In the genomic region with DNA sequence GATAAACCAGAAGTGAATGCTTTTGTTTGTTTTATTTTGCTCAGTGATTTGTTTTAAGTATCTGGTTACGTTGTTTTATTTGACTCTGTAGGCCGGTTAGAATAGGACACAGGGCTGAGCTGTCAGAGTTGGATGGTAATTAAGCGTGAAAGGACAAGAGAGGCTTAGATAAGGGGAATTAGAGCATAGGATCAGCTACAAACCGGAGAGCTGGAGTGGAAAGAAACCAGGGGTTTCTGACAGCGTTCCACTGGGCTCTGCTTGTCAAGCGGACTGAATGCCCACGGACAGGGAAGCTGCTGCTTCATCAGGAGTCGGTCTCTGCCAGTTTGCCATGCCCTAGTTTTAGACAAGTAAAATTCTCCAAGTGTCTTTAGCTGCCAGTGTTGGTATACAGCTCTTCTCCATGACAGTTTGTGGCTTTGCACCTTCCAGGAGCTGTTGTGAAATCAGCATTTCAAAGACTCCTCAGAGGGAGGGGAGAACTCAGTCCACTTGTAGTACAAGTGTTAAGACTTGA, we compare ENCODE assay signal across 15 mouse cellular contexts. TPM values are rescaled to one million over a fixed set of nuclear protein-coding genes. Genes with fewer than 3 reads are reported as not detected.
A peak's percentile ranks its signal among the peaks of the same experiment; 100 is the strongest.
DNase-seq lines count a peak whose midpoint lies in the region; ATAC-seq and TF ChIP-seq lines count a peak whose summit lies in the region.
"Had no signal": no experiment of that assay in that cellular context is flagged by ENCODE, and none has a peak within 500 bp of the region (broad histone marks: within the 10 kb centered on the region; RNA-seq: fewer than 3 reads in every experiment).

No protein-coding gene starts in this region.

- H3K4me3 ChIP-seq in heart, embryonic 13.5 days: no peak overlapping the region
- no peak overlapping the region for H3K4me3 ChIP-seq in forebrain, embryonic 13.5 days
- no peak overlapping the region for H3K4me3 ChIP-seq in midbrain, embryonic 14.5 days (replicated peaks; ENCODE audit: low read depth, low read length)
- H3K4me3 ChIP-seq in kidney, adult 2 months (ENCODE audit: insufficient read depth, low read depth, low read length): no peak overlapping the region
- H3K4me3 ChIP-seq: erythroblast, embryonic 14.5 days had no signal

- peaks cover 4% of the 10 kb centered on the region; the same call in 1 of the 2 replicates for H3K4me1 ChIP-seq in heart, embryonic 13.5 days
- H3K4me1 ChIP-seq in forebrain, embryonic 13.5 days: peaks cover 10% of the 10 kb centered on the region
- peaks cover 9% of the 10 kb centered on the region; the same call in 1 of the 2 replicates for H3K4me1 ChIP-seq in midbrain, embryonic 14.5 days (ENCODE audit: control insufficient read depth, insufficient read depth, low read length)
- H3K4me1 ChIP-seq in kidney, adult 2 months (ENCODE audit: control insufficient read depth, insufficient read depth, low read length): no peaks in the 10 kb centered on the region

- TF ChIP-seq POLR2A in kidney, adult 2 months (IDR thresholded peaks at IDR 0.05; ENCODE audit: low read depth, low read length): no peak

- intact Hi-C loops in heart, postnatal 25 days (cut with DNase I): no loop called here

- DNase-seq in heart, postnatal 25 days (ENCODE audit: low spot score): no peak
- DNase-seq in ZHBTc4 (ENCODE audit: low read depth, low spot score): peak; percentile 14
- DNase-seq in midbrain, embryonic 14.5 days: peak; percentile 65
- DNase-seq in kidney, adult 2 months: no peak
- no peak for DNase-seq in adrenal gland, adult 18-20 months (ENCODE audit: low spot score in 2 of 2)
- DNase-seq in spleen, adult 18-20 months: no peak
- DNase-seq: kidney, adult 9 months; lung, adult 2 months; thymus, postnatal 14 days had no signal

- H3K9me3 ChIP-seq in heart, embryonic 13.5 days: no peaks in the 10 kb centered on the region
- H3K9me3 ChIP-seq in forebrain, embryonic 13.5 days (replicated peaks): no peaks in the 10 kb centered on the region
- H3K9me3 ChIP-seq in midbrain, embryonic 14.5 days (ENCODE audit: control insufficient read depth, low read length): no peaks in the 10 kb centered on the region

- H3K27ac ChIP-seq in heart, embryonic 13.5 days (replicated peaks): no peak overlapping the region
- 0 out of 2 replicates have a peak overlapping the region, but pooled peaks have one; percentile 37 for H3K27ac ChIP-seq in forebrain, embryonic 13.5 days
- peak overlapping the region; percentile 52; the same call in 1 of the 2 replicates for H3K27ac ChIP-seq in midbrain, embryonic 14.5 days (replicated peaks; ENCODE audit: low read depth, low read length)
- no peak overlapping the region for H3K27ac ChIP-seq in kidney, adult 2 months (ENCODE audit: insufficient read depth, low read depth, low read length)

- H3K4me2 ChIP-seq in heart, embryonic 13.5 days: 0 out of 2 replicates have a peak overlapping the region, but pooled peaks have one; percentile 8
- H3K4me2 ChIP-seq in forebrain, embryonic 13.5 days: 0 out of 2 replicates have a peak overlapping the region, but pooled peaks have one; percentile 1
- peak overlapping the region; percentile 18 for H3K4me2 ChIP-seq in midbrain, embryonic 14.5 days (ENCODE audit: low read length)

- H3K36me3 ChIP-seq in heart, embryonic 13.5 days: peaks cover 19% of the 10 kb centered on the region
- peaks cover 20% of the 10 kb centered on the region for H3K36me3 ChIP-seq in forebrain, embryonic 13.5 days (ENCODE audit: poor library complexity, severe bottlenecking)
- peaks cover 16% of the 10 kb centered on the region for H3K36me3 ChIP-seq in midbrain, embryonic 14.5 days (ENCODE audit: control insufficient read depth, insufficient read depth, low read length)
- H3K36me3 ChIP-seq in kidney, adult 2 months (ENCODE audit: control insufficient read depth, insufficient read depth, low read length): no peaks in the 10 kb centered on the region; the same call in 1 of the 2 replicates

- WGBS in heart, embryonic 13.5 days: 23% methylated on average over 8 of the region's 8 CpGs
- 6% methylated on average over 8 of the region's 8 CpGs for WGBS in forebrain, embryonic 13.5 days
- 3% methylated on average over 8 of the region's 8 CpGs for WGBS in midbrain, embryonic 14.5 days
- 57% methylated on average over 8 of the region's 8 CpGs for WGBS in kidney, adult 2 months

- H3K27me3 ChIP-seq in heart, embryonic 13.5 days (replicated peaks): no peaks in the 10 kb centered on the region; the same call in 1 of the 2 replicates
- peaks cover 11% of the 10 kb centered on the region for H3K27me3 ChIP-seq in forebrain, embryonic 13.5 days
- H3K27me3 ChIP-seq in midbrain, embryonic 14.5 days (ENCODE audit: control insufficient read depth, insufficient read depth, low read length): peaks cover 4% of the 10 kb centered on the region; the same call in 1 of the 2 replicates
- no peaks in the 10 kb centered on the region for H3K27me3 ChIP-seq in kidney, adult 2 months (replicated peaks; ENCODE audit: control insufficient read depth, insufficient read depth, low read length)

- H3K9ac ChIP-seq in heart, embryonic 13.5 days: no peak overlapping the region
- H3K9ac ChIP-seq in forebrain, embryonic 13.5 days: no peak overlapping the region
- H3K9ac ChIP-seq in midbrain, embryonic 14.5 days (replicated peaks; ENCODE audit: low read length): no peak overlapping the region

- ATAC-seq in heart, embryonic 13.5 days (ENCODE audit: extremely low read depth, insufficient number of reproducible peaks, low FRiP score, low TSS enrichment): no peak
- ATAC-seq in forebrain, embryonic 13.5 days: no peak
- peak; percentile 48; the same call in 1 of the 2 replicates for ATAC-seq in midbrain, embryonic 14.5 days (ENCODE audit: low FRiP score, low TSS enrichment)

- no peak for TF ChIP-seq CTCF in kidney, adult 2 months (conservative IDR thresholded peaks at IDR 0.05; ENCODE audit: insufficient read depth, insufficient read length, low read depth, low read length)

RNA-seq across cellular contexts. Expression of a gene that starts 24.9 kb away (rescaled TPM):
- 33.4 and 36.2 TPM in 2 replicates for polyA plus RNA-seq in heart, embryonic 13.5 days (2015; fragmentation: Nextera tagmentation; extraction: Ambion mirVana)
- total RNA-seq in heart, postnatal 25 days (2021): 10 to 100 TPM; 10.5 to 13.0 TPM
- 32.6 and 39.5 TPM in 2 replicates for polyA plus RNA-seq in forebrain, embryonic 13.5 days (2015; fragmentation: Nextera tagmentation; extraction: Ambion mirVana)
- 38.2 and 45.7 TPM in 2 replicates for polyA plus RNA-seq in midbrain, embryonic 14.5 days (2014; fragmentation: Nextera tagmentation; extraction: Ambion mirVana)
- 4.2 and 7.1 TPM in 2 replicates for polyA plus RNA-seq in kidney, adult 2 months (2012; rRNA removed)
- total RNA-seq in adrenal gland, adult 18-20 months (2021): 10 to 100 TPM; 17.3 to 20.3 TPM

RNA-seq across cellular contexts. Expression of a gene that starts 24.9 kb away (rescaled TPM):
- polyA plus RNA-seq in heart, embryonic 13.5 days (2015; fragmentation: Nextera tagmentation; extraction: Ambion mirVana): 53.5 and 56.9 TPM in 2 replicates
- 10 to 100 TPM; 10.7 to 13.3 TPM for total RNA-seq in heart, postnatal 25 days (2021)
- polyA plus RNA-seq in forebrain, embryonic 13.5 days (2015; fragmentation: Nextera tagmentation; extraction: Ambion mirVana): 67.4 and 68.9 TPM in 2 replicates
- 47.5 and 50.7 TPM in 2 replicates for polyA plus RNA-seq in midbrain, embryonic 14.5 days (2014; fragmentation: Nextera tagmentation; extraction: Ambion mirVana)
- polyA plus RNA-seq in kidney, adult 2 months (2012; rRNA removed): 10.5 and 11.7 TPM in 2 replicates
- total RNA-seq in adrenal gland, adult 18-20 months (2021): 10 to 100 TPM; 18.9 to 19.9 TPM

RNA-seq across cellular contexts. Expression of a gene that starts 28.7 kb away (rescaled TPM):
- polyA plus RNA-seq in heart, embryonic 13.5 days (2015; fragmentation: Nextera tagmentation; extraction: Ambion mirVana): not detected in 2 replicates
- not detected for total RNA-seq in heart, postnatal 25 days (2021)
- polyA plus RNA-seq in forebrain, embryonic 13.5 days (2015; fragmentation: Nextera tagmentation; extraction: Ambion mirVana): not detected in 2 replicates
- not detected in 2 replicates for polyA plus RNA-seq in midbrain, embryonic 14.5 days (2014; fragmentation: Nextera tagmentation; extraction: Ambion mirVana)
- 70.0 and 72.9 TPM in 2 replicates for polyA plus RNA-seq in kidney, adult 2 months (2012; rRNA removed)
- total RNA-seq in adrenal gland, adult 18-20 months (2021): under 1 TPM in 1 of 2 experiments, not detected in 1; 0.43 TPM
- total RNA-seq: heart, adult 8-10 months; left cerebral cortex, postnatal 14 days had no signal
- polyA plus RNA-seq: erythroblast, embryonic 14.5 days; neural tube, embryonic 11.5 days had no signal

RNA-seq across cellular contexts. Expression of a gene that starts 35.9 kb away (rescaled TPM):
- polyA plus RNA-seq in heart, embryonic 13.5 days (2015; fragmentation: Nextera tagmentation; extraction: Ambion mirVana): 42.7 and 44.3 TPM in 2 replicates
- total RNA-seq in heart, postnatal 25 days (2021): 10 to 100 TPM; 20.7 to 22.3 TPM
- polyA plus RNA-seq in forebrain, embryonic 13.5 days (2015; fragmentation: Nextera tagmentation; extraction: Ambion mirVana): 45.8 and 51.1 TPM in 2 replicates
- polyA plus RNA-seq in midbrain, embryonic 14.5 days (2014; fragmentation: Nextera tagmentation; extraction: Ambion mirVana): 55.2 and 61.9 TPM in 2 replicates
- polyA plus RNA-seq in kidney, adult 2 months (2012; rRNA removed): 55.7 and 67.6 TPM in 2 replicates
- total RNA-seq in adrenal gland, adult 18-20 months (2021): 10 to 100 TPM; 44.4 to 67.8 TPM

Comparison
In these comparisons a context has a peak if more than half of its experiments do, and no peak if none do; other contexts are left out.
1. H3K27ac ChIP-seq: peak in forebrain, embryonic 13.5 days (single experiment) and midbrain, embryonic 14.5 days (single experiment); none in heart, embryonic 13.5 days (single experiment) and kidney, adult 2 months (single experiment).
2. DNase-seq: peak in ZHBTc4 (single experiment) and midbrain, embryonic 14.5 days (single experiment); none in heart, postnatal 25 days (single experiment), kidney, adult 2 months (single experiment), adrenal gland, adult 18-20 months (0 of 2) and spleen, adult 18-20 months (0 of 2).
3. RNA of a gene that starts 28.7 kb away (polyA plus RNA-seq): 70.0 to 72.9 TPM in kidney, adult 2 months; not detected in midbrain, embryonic 14.5 days, not detected in heart, embryonic 13.5 days and not detected in forebrain, embryonic 13.5 days; every median in the first group is over 10 times any median in the second.
4. Peak in every context shown above with its lines, with median percentiles within 50 percentile points of each other: H3K4me2 ChIP-seq.